Mouse (Mus musculus) midbrain, postnatal 0 days (tissue): ENCODE results near the gene Ctr9. TPM values are rescaled to one million over a fixed set of nuclear protein-coding genes. Genes with fewer than 3 reads are reported as not detected.

Source experiments
- ATAC-seq: fragments of 200-750 bp; cut with Nextera tagmentation; 2 replicates; pipeline ENCODE4 v1.8.0; 2017; ENCODE audit warnings: moderate number of reproducible peaks, mild to moderate bottlenecking, moderate TSS enrichment, moderate library complexity; ENCODE audit not compliant: low FRiP score
- DNase-seq: peaks from one replicate; pipeline ENCODE4 v3.0.0-alpha.2; 2015; ENCODE audit warnings: low spot score
- H3K27ac ChIP-seq: fragments of 300-500 bp; sonication (generic); 2 replicates; pipeline ENCODE4 v1.5.1; 2014; ENCODE audit warnings: low read depth, mild to moderate bottlenecking, low read length, mixed read lengths
- H3K27me3 ChIP-seq: fragments of 300-500 bp; sonication (generic); 2 replicates; pipeline ENCODE4 v1.6.1; 2014; ENCODE audit warnings: low read length, control low read depth, mixed read lengths; ENCODE audit not compliant: insufficient read depth
- H3K36me3 ChIP-seq: fragments of 300-500 bp; sonication (generic); 2 replicates; pipeline ENCODE4 v1.6.1; 2014; ENCODE audit warnings: low read length, control low read depth, mixed read lengths; ENCODE audit not compliant: insufficient read depth
- H3K4me1 ChIP-seq: fragments of 300-500 bp; sonication (generic); 2 replicates; pipeline ENCODE4 v1.6.1; 2014; ENCODE audit warnings: mild to moderate bottlenecking, control low read depth, antibody characterized with exemption, low read length, mixed read lengths; ENCODE audit not compliant: insufficient read depth
- H3K4me2 ChIP-seq: fragments of 300-500 bp; sonication (generic); 2 replicates; pipeline ENCODE4 v1.6.1; 2014; ENCODE audit warnings: low read depth, mild to moderate bottlenecking, low read length, mixed read lengths; ENCODE audit not compliant: poor library complexity, severe bottlenecking
- H3K4me3 ChIP-seq: fragments of 300-500 bp; sonication (generic); 2 replicates; pipeline ENCODE4 v1.5.1; 2014; ENCODE audit warnings: low read depth, mild to moderate bottlenecking, low read length, moderate library complexity
- H3K9ac ChIP-seq: fragments of 300-500 bp; sonication (generic); replicated peaks from 2 replicates; pipeline ENCODE4 v1.6.1; 2014; ENCODE audit warnings: mild to moderate bottlenecking, low read length, moderate library complexity, mixed read lengths; ENCODE audit not compliant: poor library complexity, severe bottlenecking
- H3K9me3 ChIP-seq: fragments of 300-500 bp; sonication (generic); 2 replicates; pipeline ENCODE4 v1.6.1; 2016; ENCODE audit warnings: low read length, control low read depth
- CTCF ChIP-seq: IDR thresholded peaks from 2 replicates; pipeline ENCODE4 v1.5.1; 2016; ENCODE audit warnings: antibody characterized with exemption, mild to moderate bottlenecking
- WGBS: fragments of 180-500 bp; shearing (Covaris S2); extraction: QIAGEN DNeasy Blood & Tissue Kit; methylation state at CpG from one replicate; pipeline ENCODE4 v1.1.7; 2014; 5-methylcytosine and 5-hydroxymethylcytosine counted together
- polyA plus RNA-seq: library from polyadenylated mRNA; unstranded; fragments of >200 nt; fragmentation: Nextera tagmentation; extraction: Ambion mirVana; gene quantifications from 2 replicates; pipeline ENCODE4 v1.2.1, GENCODE M21; 2015
- total RNA-seq: library from RNA; depleted of rRNA; stranded (reverse); fragments of >200 nt; gene quantifications from 2 replicates; pipeline ENCODE4 v1.2.3, GENCODE M21; 2014; rRNA removed

Gene Ctr9
- total and polyA plus RNA-seq, 2 experiments from 2014 or later, result 38.7 to 63.3 TPM

DNA sequence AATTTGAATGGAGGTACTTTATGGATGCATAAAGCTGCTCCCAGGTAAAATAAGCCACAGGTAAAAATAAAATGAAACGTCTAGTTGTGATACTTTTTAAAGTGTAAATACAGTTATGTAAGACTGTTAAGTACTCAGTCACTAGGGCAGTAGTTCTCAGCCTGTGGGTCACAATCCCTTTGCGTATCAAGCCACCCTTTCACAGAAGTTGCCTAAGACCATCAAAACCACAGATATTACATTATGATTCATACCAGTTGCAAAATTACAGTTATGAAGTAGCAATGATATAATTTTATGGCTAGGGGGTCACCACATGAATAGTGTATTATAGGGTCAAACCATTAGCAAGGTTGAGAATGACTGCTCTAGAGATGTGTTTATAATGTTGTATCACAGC lies 66.4 kb downstream of the Ctr9 start:
- no peak for TF ChIP-seq CTCF
- ATAC-seq, result no peak
- DNase-seq, result no peak
- H3K4me3 ChIP-seq, result no peak overlapping the region
- no peaks in the 10 kb centered on the region for H3K4me1 ChIP-seq
- no peaks in the 10 kb centered on the region for H3K36me3 ChIP-seq
- no peak overlapping the region for H3K27ac ChIP-seq
- H3K27me3 ChIP-seq, result no peaks in the 10 kb centered on the region
- no peak overlapping the region for H3K4me2 ChIP-seq
- 82% methylated on average over 2 of the region's 2 CpGs for WGBS
- no peak overlapping the region for H3K9ac ChIP-seq
- H3K9me3 ChIP-seq, result no peaks in the 10 kb centered on the region

DNA sequence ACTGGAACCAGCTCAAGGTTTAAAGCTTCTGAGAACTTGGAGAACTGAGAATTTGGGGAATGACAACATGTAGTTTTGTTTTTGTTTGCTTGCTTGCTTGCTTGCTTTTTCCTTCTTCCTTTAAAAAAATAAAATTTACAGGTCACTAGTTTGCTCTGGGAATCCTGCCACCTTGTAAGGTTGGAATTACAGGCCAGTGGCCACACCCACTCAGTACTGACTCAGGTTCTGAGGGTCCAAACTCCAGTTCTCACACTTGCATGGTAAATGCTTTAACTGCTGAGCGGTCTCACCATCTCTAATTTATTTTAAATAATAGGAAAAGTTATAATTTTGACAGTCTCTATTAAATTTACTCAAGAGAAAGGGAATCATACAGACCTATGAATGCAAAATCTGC lies 69.4 kb downstream of the Ctr9 start:
- Histone ChIP-seq H3K9ac (no peak overlapping the region), H3K4me1 (no peaks in the 10 kb centered on the region), H3K27me3 (no peaks in the 10 kb centered on the region), H3K9me3 (no peaks in the 10 kb centered on the region), H3K27ac (no peak overlapping the region), H3K4me2 (no peak overlapping the region), H3K4me3 (no peak overlapping the region), H3K36me3 (no peaks in the 10 kb centered on the region)
- no peak for TF ChIP-seq CTCF
- ATAC-seq, result no peak
- WGBS, result 96% methylated on average over 1 of the region's 1 CpGs
- DNase-seq, result no peak

Other genes with a start within 250 kb of the Ctr9 start
- 88.5 and 133 TPM in 2 replicates for gene Rnf141, start 184.5 kb upstream of the Ctr9 start, total RNA-seq
- gene Rnf141, start 184.5 kb upstream of the Ctr9 start, polyA plus RNA-seq, result 28.5 and 29.6 TPM in 2 replicates
- gene Lyve1, start 165.7 kb upstream of the Ctr9 start, total RNA-seq, result 9.7 and 12.5 TPM in 2 replicates
- gene Lyve1, start 165.7 kb upstream of the Ctr9 start, polyA plus RNA-seq, result 5.4 and 7.2 TPM in 2 replicates
- 2.3 and 2.7 TPM in 2 replicates for gene Mrvi1, start 46.5 kb upstream of the Ctr9 start, total RNA-seq
- 0.42 and 0.88 TPM in 2 replicates for gene Mrvi1, start 46.5 kb upstream of the Ctr9 start, polyA plus RNA-seq
- gene Eif4g2, start 54.1 kb downstream of the Ctr9 start, total RNA-seq, result 497 and 556 TPM in 2 replicates
- 804 and 868 TPM in 2 replicates for gene Eif4g2, start 54.1 kb downstream of the Ctr9 start, polyA plus RNA-seq